Mouse (Mus musculus): Measurements from ENCODE around the gene Vmn2r115.
"Not testable (repeated sequence)": the region's sequence is repeated elsewhere in the genome, so short reads cannot be mapped to it uniquely, and the experiment has no call there.

Gene Vmn2r115

GRCm38 (mm10) chr17:23343441-23343840 is at the start of gene Vmn2r115:
Gene Vmn2r115, plus strand, starts transcription at chr17:23343741.
- not testable (repeated sequence) for DNase-seq (ENCODE audit: low read depth, low spot score)

GRCm38 (mm10) chr17:23312437-23312836 is 31.1 kb upstream of the Vmn2r115 start, which contains the start of gene Vmn2r114:
Gene Vmn2r114, minus strand, starts transcription at chr17:23312537.
- not testable (repeated sequence) for DNase-seq (ENCODE audit: low read depth, low spot score)

GRCm38 (mm10) chr17:23330657-23331056 is 12.9 kb upstream of the Vmn2r115 start:
- no peak for DNase-seq (ENCODE audit: low read depth, low spot score)

DNA sequence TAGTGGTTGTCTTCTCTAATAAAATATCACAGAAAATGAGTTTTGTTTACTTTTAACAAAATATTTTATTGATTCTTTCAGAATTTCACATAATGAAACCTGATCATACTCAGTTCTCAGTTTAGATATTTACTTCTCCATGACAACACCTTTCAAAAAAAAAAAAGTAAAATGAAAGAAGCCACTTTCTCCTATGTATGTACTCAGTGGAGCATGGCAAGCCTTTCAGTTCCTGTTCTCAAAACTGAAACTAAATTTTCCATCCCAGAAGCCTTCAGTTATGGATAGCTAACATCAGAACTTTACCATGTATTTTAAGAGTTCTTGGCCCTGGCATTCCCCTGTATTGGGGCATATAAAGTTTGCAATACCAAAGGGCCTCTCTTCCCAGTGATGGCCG is 8.1 kb downstream of the Vmn2r115 start:
- DNase-seq (ENCODE audit: low read depth, low spot score), result no peak

DNA sequence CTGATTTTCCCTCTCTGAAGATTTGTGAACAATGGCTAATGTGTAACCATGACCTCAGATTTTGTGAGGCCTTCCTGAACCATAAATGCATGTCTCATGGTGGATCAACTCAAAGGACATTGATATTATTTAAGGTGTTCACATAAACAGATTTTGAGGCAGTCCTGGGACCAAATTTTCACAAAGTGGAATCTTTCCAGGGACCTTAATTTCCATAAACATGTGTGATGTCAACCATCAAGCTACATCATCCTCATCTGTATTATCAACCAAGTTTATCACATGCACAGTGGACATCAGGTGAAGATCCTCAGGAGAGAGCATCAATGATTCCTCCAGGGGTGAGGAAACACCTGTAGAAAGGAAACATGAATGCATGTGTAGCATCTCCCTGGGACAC is 40.8 kb downstream of the Vmn2r115 start, which contains the start of gene Vmn2r116:
Vmn2r116 (plus strand) TSS at position 301 of the 400 bp plus-strand sequence.
- DNase-seq (ENCODE audit: low read depth, low spot score), result not testable (repeated sequence)
